Mouse (Mus musculus) midbrain, embryonic 11.5 days (tissue): Measurements from ENCODE around the gene Ulk4. TPM values are rescaled to one million over a fixed set of nuclear protein-coding genes. Genes with fewer than 3 reads are reported as not detected.
"Not testable (repeated sequence)": the region's sequence is repeated elsewhere in the genome, so short reads cannot be mapped to it uniquely, and the experiment has no call there.

Experiments
- ATAC-seq: fragments of 200-750 bp; cut with Nextera tagmentation; 2 replicates; pipeline ENCODE4 v1.8.0; 2017; ENCODE audit warnings: moderate TSS enrichment, moderate library complexity; ENCODE audit not compliant: low FRiP score
- DNase-seq: peaks from one replicate; pipeline ENCODE4 v3.0.0; 2015; ENCODE audit warnings: low spot score; ENCODE audit errors: missing footprints
- H3K27ac ChIP-seq: fragments of 300-500 bp; sonication (generic); 2 replicates; pipeline ENCODE4 v1.5.1; 2014; ENCODE audit warnings: low read depth, low read length
- H3K27me3 ChIP-seq: fragments of 300-500 bp; sonication (generic); 2 replicates; pipeline ENCODE4 v1.6.1; 2014; ENCODE audit warnings: mild to moderate bottlenecking, low read length, moderate library complexity, mixed read lengths; ENCODE audit not compliant: control insufficient read depth, insufficient read depth
- H3K36me3 ChIP-seq: fragments of 300-500 bp; sonication (generic); 2 replicates; pipeline ENCODE4 v1.6.1; 2014; ENCODE audit warnings: mild to moderate bottlenecking, low read length, moderate library complexity, mixed read lengths; ENCODE audit not compliant: control insufficient read depth, insufficient read depth
- H3K4me1 ChIP-seq: fragments of 300-500 bp; sonication (generic); 2 replicates; pipeline ENCODE4 v1.6.1; 2014; ENCODE audit warnings: low read length; ENCODE audit not compliant: control insufficient read depth, insufficient read depth
- H3K4me2 ChIP-seq: fragments of 300-500 bp; sonication (generic); 2 replicates; pipeline ENCODE4 v1.6.1; 2014; ENCODE audit warnings: mild to moderate bottlenecking, moderate library complexity
- H3K4me3 ChIP-seq: fragments of 300-500 bp; sonication (generic); 2 replicates; pipeline ENCODE4 v1.5.1; 2014; ENCODE audit warnings: low read depth, low read length
- H3K9ac ChIP-seq: fragments of 300-500 bp; sonication (generic); 2 replicates; pipeline ENCODE4 v1.6.1; 2014; ENCODE audit warnings: low read length
- H3K9me3 ChIP-seq: fragments of 300-500 bp; sonication (generic); 2 replicates; pipeline ENCODE4 v1.6.1; 2016; ENCODE audit warnings: low read length; ENCODE audit not compliant: control insufficient read depth
- WGBS: fragments of 180-500 bp; shearing (Covaris S2); extraction: QIAGEN DNeasy Blood & Tissue Kit; methylation state at CpG from one replicate; pipeline ENCODE4 v1.1.7; 2014; 5-methylcytosine and 5-hydroxymethylcytosine counted together
- polyA plus RNA-seq: library from polyadenylated mRNA; unstranded; fragments of >200 nt; fragmentation: Nextera tagmentation; extraction: Ambion mirVana; gene quantifications from 2 replicates; pipeline ENCODE4 v1.2.1, GENCODE M21; 2014

Gene Ulk4
- polyA plus RNA-seq, 1 experiment from 2014 or later = 210 TPM

DNA sequence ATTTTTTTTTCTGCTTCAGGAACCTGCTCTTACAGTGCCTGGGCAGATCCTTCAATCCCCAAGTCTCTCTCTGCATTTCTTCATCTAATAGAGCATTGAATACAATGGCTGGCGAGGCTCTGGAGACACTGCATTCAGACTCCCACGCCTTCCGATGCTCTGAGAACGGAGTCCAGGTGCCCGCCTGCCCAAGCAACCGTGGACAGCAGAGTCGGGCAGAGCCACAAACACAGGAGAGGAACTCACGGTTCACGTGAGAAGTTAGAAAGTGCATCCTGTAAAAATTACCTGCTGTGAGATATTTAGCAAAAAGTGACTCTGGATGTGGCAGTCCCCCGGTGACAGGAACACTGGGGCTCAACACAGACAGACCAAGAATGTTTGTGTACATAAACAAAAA is 59.3 kb downstream of the Ulk4 start:
- WGBS = 89% methylated on average over 10 of the region's 10 CpGs
- DNase-seq (no peak), ATAC-seq (no peak)
- Histone ChIP-seq H3K4me2 (no peak overlapping the region), H3K4me1 (no peaks in the 10 kb centered on the region), H3K4me3 (no peak overlapping the region), H3K9ac (no peak overlapping the region), H3K27me3 (no peaks in the 10 kb centered on the region), H3K9me3 (no peaks in the 10 kb centered on the region), H3K27ac (no peak overlapping the region), H3K36me3 (no peaks in the 10 kb centered on the region)

DNA sequence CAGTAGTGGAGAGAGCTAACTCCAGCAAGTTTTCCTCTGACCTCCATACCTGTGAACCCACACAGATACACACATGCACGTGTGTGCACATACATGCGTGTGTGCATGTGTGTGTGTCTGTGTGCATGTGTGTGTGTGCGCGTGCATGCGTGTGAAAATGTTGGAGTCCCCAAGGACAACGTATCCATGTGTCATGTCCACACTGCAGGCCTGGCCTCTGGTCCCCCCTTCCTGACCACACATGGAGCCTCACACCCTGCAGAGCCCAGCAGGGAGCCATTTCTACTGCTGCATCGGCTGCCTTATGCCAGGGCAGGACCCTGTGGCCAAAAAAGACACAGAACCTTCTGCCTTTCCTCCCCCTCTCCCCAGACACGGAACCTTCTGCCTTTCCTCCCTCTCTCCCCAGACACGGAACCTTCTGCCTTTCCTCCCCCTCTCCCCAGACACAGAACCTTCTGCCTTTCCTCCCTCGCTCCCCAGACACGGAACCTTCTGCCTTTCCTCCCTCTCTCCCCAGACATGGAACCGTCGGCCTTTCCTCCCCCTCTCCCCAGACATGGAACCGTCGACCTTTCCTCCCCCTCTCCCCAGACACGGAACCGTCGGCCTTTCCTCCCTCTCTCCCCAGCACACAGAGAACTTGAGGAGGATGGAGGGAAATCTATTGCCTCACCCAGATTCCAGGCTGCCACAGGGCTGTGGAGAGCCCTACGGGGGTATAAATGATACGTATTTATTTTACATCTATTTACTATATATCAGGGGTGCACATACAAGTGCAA is 60.3 kb downstream of the Ulk4 start:
- no peak overlapping the region for H3K9ac ChIP-seq
- no peak overlapping the region for H3K4me2 ChIP-seq
- 82% methylated on average over 20 of the region's 20 CpGs for WGBS
- DNase-seq (no peak), ATAC-seq (no peak)
- no peaks in the 10 kb centered on the region for H3K27me3 ChIP-seq
- no peak overlapping the region for H3K27ac ChIP-seq
- no peak overlapping the region for H3K4me3 ChIP-seq
- no peaks in the 10 kb centered on the region for H3K9me3 ChIP-seq
- H3K4me1 ChIP-seq = no peaks in the 10 kb centered on the region
- H3K36me3 ChIP-seq = no peaks in the 10 kb centered on the region

- Histone ChIP-seq H3K36me3 (no peaks in the 10 kb centered on the region), H3K4me3 (no peak overlapping the region), H3K27me3 (no peaks in the 10 kb centered on the region), H3K9me3 (no peaks in the 10 kb centered on the region), H3K27ac (no peak overlapping the region), H3K4me2 (no peak overlapping the region), H3K9ac (no peak overlapping the region), H3K4me1 (no peaks in the 10 kb centered on the region)
- ATAC-seq = peak; percentile 66
- peak; percentile 94 for DNase-seq
- 33% methylated on average over 3 of the region's 3 CpGs for whole genome bisulfite sequencing
Measured at GRCm38 (mm10) chr9:121215349-121216000, 61.5 kb downstream of the Ulk4 start.

GRCm38 (mm10) chr9:121212322-121212721 is 64.7 kb downstream of the Ulk4 start:
- 60% methylated on average over 3 of the region's 3 CpGs for WGBS

DNA sequence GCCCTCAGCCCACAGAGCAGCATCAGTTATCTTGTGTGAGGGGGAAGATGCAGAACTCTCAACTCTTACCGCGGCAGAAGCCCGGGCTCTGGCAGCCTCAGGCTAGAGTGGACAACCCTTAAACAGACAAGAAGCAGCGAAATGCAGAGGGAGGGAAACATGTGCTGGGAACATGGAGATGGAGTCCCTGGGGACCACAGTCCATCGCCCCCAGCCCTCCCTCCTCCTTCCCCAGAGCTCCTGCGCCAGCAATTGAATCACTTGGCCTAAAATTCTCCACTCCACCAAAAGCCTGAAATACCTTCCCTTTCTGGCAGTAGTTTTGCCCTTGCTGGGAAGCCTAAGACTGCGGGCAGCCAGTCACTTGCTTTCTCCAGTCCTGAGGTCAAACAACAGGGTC is 72.0 kb downstream of the Ulk4 start:
- Histone ChIP-seq H3K4me2 (no peak overlapping the region), H3K36me3 (0 out of 2 replicates have a peak, but pooled peaks cover 4% of the 10 kb centered on the region), H3K9me3 (no peaks in the 10 kb centered on the region), H3K4me1 (no peaks in the 10 kb centered on the region), H3K9ac (no peak overlapping the region), H3K27ac (no peak overlapping the region), H3K4me3 (no peak overlapping the region), H3K27me3 (no peaks in the 10 kb centered on the region)
- 87% methylated on average over 7 of the region's 7 CpGs for WGBS
- DNase-seq = peak; percentile 73
- no peak for ATAC-seq

More at GRCm38 (mm10) chr9:121212322-121212721, 64.7 kb downstream of the Ulk4 start:
- Histone ChIP-seq H3K4me1 (no peaks in the 10 kb centered on the region), H3K36me3 (0 out of 2 replicates have a peak, but pooled peaks cover 4% of the 10 kb centered on the region), H3K9ac (no peak overlapping the region), H3K27me3 (no peaks in the 10 kb centered on the region), H3K4me2 (no peak overlapping the region), H3K4me3 (no peak overlapping the region), H3K27ac (no peak overlapping the region), H3K9me3 (no peaks in the 10 kb centered on the region)
- ATAC-seq (no peak), DNase-seq (no peak)

- Histone ChIP-seq H3K4me1 (no peaks in the 10 kb centered on the region), H3K9me3 (no peaks in the 10 kb centered on the region), H3K9ac (no peak overlapping the region), H3K27ac (no peak overlapping the region), H3K4me2 (no peak overlapping the region), H3K36me3 (0 out of 2 replicates have a peak, but pooled peaks cover 4% of the 10 kb centered on the region), H3K4me3 (no peak overlapping the region), H3K27me3 (no peaks in the 10 kb centered on the region)
- ATAC-seq (no peak), DNase-seq (peak; percentile 79)
- WGBS = 83% methylated on average over 14 of the region's 14 CpGs
Measured at GRCm38 (mm10) chr9:121204149-121204800, 72.7 kb downstream of the Ulk4 start.

DNA sequence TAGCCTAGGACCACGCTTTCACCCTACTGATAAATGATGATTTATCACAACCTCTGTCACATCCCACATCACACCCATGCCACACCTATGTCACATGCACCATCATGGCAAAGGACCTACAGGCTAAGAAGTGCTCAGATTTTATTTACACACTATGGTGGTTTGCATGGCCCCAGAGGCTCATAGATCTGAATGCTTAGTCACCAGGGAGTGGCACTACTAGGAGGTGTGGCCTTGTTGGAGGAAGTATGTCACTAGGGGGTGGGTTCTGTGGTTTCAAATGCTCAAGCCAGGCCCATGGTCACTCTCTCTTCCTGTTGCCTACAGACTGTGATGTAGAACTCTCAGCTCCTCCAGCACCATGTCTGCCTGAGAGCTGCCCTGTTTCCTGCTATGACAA is 73.3 kb downstream of the Ulk4 start:
- Histone ChIP-seq H3K9ac (no peak overlapping the region), H3K4me1 (no peaks in the 10 kb centered on the region), H3K4me2 (no peak overlapping the region), H3K9me3 (no peaks in the 10 kb centered on the region), H3K4me3 (no peak overlapping the region), H3K36me3 (0 out of 2 replicates have a peak, but pooled peaks cover 2% of the 10 kb centered on the region), H3K27me3 (no peaks in the 10 kb centered on the region), H3K27ac (no peak overlapping the region)
- ATAC-seq = no peak
- 86% methylated on average over 1 of the region's 1 CpGs for WGBS
- DNase-seq = peak; percentile 26

DNA sequence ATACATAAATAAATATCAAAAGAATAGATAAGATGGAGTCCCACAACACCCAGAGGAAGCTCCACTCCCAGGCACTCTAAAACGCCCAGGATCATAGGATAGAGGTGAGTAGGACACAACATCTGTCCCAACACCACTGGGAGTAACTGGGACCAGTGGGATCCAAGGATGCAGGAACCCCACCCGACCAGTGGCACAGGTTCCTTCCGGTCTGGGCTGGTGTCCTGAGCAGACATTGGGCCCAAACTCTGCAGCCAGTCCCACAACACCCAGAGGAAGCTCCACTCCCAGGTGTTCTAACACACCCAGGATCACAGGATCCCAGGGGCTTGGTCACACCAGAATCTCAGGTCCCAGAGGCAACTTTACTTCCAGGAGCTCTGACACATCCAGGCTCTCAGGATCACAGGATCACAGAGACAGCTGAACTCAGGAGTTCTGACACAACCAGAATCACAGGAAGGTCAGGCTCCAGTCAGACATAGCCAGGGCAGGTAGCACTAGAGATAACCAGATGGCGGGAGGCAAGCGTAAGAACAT is 77.8 kb downstream of the Ulk4 start:
- H3K4me2 ChIP-seq, DNase-seq, ATAC-seq, H3K27me3 ChIP-seq, H3K4me3 ChIP-seq, H3K27ac ChIP-seq, H3K36me3 ChIP-seq, H3K4me1 ChIP-seq, H3K9me3 ChIP-seq, H3K9ac ChIP-seq: not testable (repeated sequence)
- WGBS = 89% methylated on average over 5 of the region's 5 CpGs
